8 mouse cellular contexts compared by ENCODE assay signal in the genomic region with DNA sequence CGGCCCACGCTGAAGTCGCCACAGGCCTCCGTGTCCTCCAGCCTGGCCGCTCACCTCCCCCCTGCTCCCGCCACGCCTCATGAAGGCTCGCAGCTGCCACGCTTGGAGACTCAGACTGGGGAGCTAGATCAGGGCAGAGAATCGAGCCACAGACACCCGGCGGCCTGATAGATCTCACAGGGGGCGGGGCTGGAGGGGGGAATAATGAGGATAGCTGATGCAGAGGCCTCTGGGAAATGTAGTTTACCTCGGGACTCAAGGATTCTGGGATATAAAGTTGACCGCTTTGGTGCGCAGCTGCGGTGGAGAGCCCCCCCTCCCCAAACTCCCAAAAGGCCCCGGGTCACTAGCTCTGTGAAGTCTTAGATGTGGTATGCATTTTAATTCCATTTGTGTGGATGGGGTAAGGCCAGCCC. TPM values are rescaled to one million over a fixed set of nuclear protein-coding genes. Genes with fewer than 3 reads are reported as not detected.
DNase-seq lines count a peak whose midpoint lies in the region; ATAC-seq and TF ChIP-seq lines count a peak whose summit lies in the region.

Gene Zfp354b, minus strand, starts transcription at position 183 of the 416 bp plus-strand sequence.

- TF ChIP-seq CTCF in left cerebral cortex, adult 2 months (IDR thresholded peaks at IDR 0.05) = no peak

- intact Hi-C loops in left cerebral cortex, adult 2 months (cut with DNase I) = loop anchor here (1.0 to 5.0 kb wide), 4 partner anchors 15 to 131 kb away; partner anchors contain the start of genes Zfp2, Zfp354c and Zfp454

- H3K4me3 ChIP-seq in left cerebral cortex, adult 2 months = peak within 1 kb of the TSS; percentile 67

- ATAC-seq in common myeloid progenitor, adult 5-6 weeks (replicated peaks; ENCODE audit: low read depth, poor library complexity, severe bottlenecking) = peak; percentile 95

- peak; percentile 92 for DNase-seq in ZHBTc4 (ENCODE audit: low read depth, low spot score)
- peak; percentile 68 for DNase-seq in gastrocnemius, postnatal 10 days
- peak; percentile 47 for DNase-seq in hindlimb bud, embryonic 11.5 days (ENCODE audit: extremely low spot score, low read depth, low spot score)
- peak; percentile 75 to 85 for DNase-seq in left cerebral cortex, adult 2 months (ENCODE audit: extremely low spot score in 1 of 2, low spot score in 2 of 2)
- peak; percentile 79 to 85 for DNase-seq in lung, postnatal 4 days
- DNase-seq in right cerebral cortex, adult 18-20 months = peak; percentile 91
- peak; percentile 54 for DNase-seq in urinary bladder, adult 2 months (ENCODE audit: low spot score)

- H3K27ac ChIP-seq in left cerebral cortex, adult 2 months = peak within 1 kb of the TSS; percentile 94

RNA-seq across cellular contexts. Expression of gene Zfp354b, which starts in this region (rescaled TPM):
- total RNA-seq in common myeloid progenitor, adult 5-6 weeks (2017) = 0.05 and 0.24 TPM in 2 replicates
- 1 to 10 TPM in 1 of 2 experiments, under 1 TPM in 1; 0.87 to 2.6 TPM for total RNA-seq in gastrocnemius, postnatal 10 days (2021)
- 1 to 10 TPM; 5.3 to 6.7 TPM for total RNA-seq in left cerebral cortex, adult 2 months (2021)
- 2.1 and 2.6 TPM in 2 replicates for polyA plus RNA-seq in urinary bladder, adult 2 months (2012; rRNA removed)

Comparison
In these comparisons a context has a peak if more than half of its experiments do, and no peak if none do; other contexts are left out.
1. Peak in every context shown above with its lines: DNase-seq, ATAC-seq, H3K4me3 ChIP-seq and H3K27ac ChIP-seq.
2. Peak in ATAC-seq in common myeloid progenitor, adult 5-6 weeks; RNA of the gene not detected or under 1 TPM.